Mouse (Mus musculus) erythroblast, embryonic 14.5 days (primary cell): ENCODE measurements around the gene Barhl1. TPM values are rescaled to one million over a fixed set of nuclear protein-coding genes. Genes with fewer than 3 reads are reported as not detected.

Experiments
- H3K27me3 ChIP-seq: 2 replicates; pipeline ENCODE4 v1.6.1; 2012; ENCODE audit warnings: inconsistent platforms; ENCODE audit not compliant: control insufficient read depth
- H3K36me3 ChIP-seq: 2 replicates; pipeline ENCODE4 v1.6.1; 2012; ENCODE audit warnings: mild to moderate bottlenecking, inconsistent platforms; ENCODE audit not compliant: control insufficient read depth
- H3K4me1 ChIP-seq: 2 replicates; pipeline ENCODE4 v1.6.1; 2012; ENCODE audit warnings: inconsistent platforms; ENCODE audit not compliant: control insufficient read depth
- H3K4me3 ChIP-seq: replicated peaks from 2 replicates; pipeline ENCODE3; 2012; ENCODE audit warnings: moderate library complexity, mild to moderate bottlenecking, inconsistent platforms
- H3K9me3 ChIP-seq: 2 replicates; pipeline ENCODE4 v1.6.1; 2012; ENCODE audit warnings: low read length, inconsistent platforms, mixed read lengths; ENCODE audit not compliant: control insufficient read depth
- GATA1 ChIP-seq: IDR thresholded peaks from 2 replicates; pipeline ENCODE4 v1.6.1; 2012; ENCODE audit warnings: low read length, inconsistent platforms, mixed read lengths
- TAL1 ChIP-seq: IDR thresholded peaks from 3 replicates; pipeline ENCODE4 v1.6.1; 2012; ENCODE audit warnings: low read length, inconsistent platforms, mixed read lengths
- polyA plus RNA-seq: library from polyadenylated mRNA; stranded (reverse); fragments of >175 nt; gene quantifications from 2 replicates; pipeline ENCODE4 v1.2.3, GENCODE M21; 2012

Gene Barhl1
- polyA plus RNA-seq, 1 experiment: not detected

- no peak overlapping the region for H3K4me3 ChIP-seq
- peaks cover 5% of the 10 kb centered on the region; the same call in 1 of the 2 replicates for H3K9me3 ChIP-seq
- peaks cover 98% of the 10 kb centered on the region for H3K27me3 ChIP-seq
- H3K4me1 ChIP-seq: no peaks in the 10 kb centered on the region
- TF ChIP-seq GATA1: no peak
- TF ChIP-seq TAL1: no peak
- H3K36me3 ChIP-seq: no peaks in the 10 kb centered on the region
These were observed 1.2 kb downstream of the Barhl1 start for GRCm38 (mm10) chr2:28915104-28915738.

GRCm38 (mm10) chr2:28914121-28914520 lies 2.3 kb downstream of the Barhl1 start:
- Histone ChIP-seq H3K9me3 (peaks cover 5% of the 10 kb centered on the region; the same call in 1 of the 2 replicates), H3K27me3 (peaks cover 100% of the 10 kb centered on the region), H3K4me1 (no peaks in the 10 kb centered on the region), H3K4me3 (no peak overlapping the region), H3K36me3 (no peaks in the 10 kb centered on the region)
- TF ChIP-seq GATA1 (no peak), TAL1 (no peak)

- Histone ChIP-seq H3K9me3 (peaks cover 5% of the 10 kb centered on the region; the same call in 1 of the 2 replicates), H3K4me1 (no peaks in the 10 kb centered on the region), H3K27me3 (peaks cover 100% of the 10 kb centered on the region), H3K36me3 (no peaks in the 10 kb centered on the region), H3K4me3 (no peak overlapping the region)
- TF ChIP-seq TAL1 (no peak), GATA1 (no peak)
These were observed 3.5 kb downstream of the Barhl1 start for GRCm38 (mm10) chr2:28912961-28913360.

- H3K9me3 ChIP-seq: peaks cover 2% of the 10 kb centered on the region; the same call in 1 of the 2 replicates
- no peaks in the 10 kb centered on the region for H3K4me1 ChIP-seq
- H3K4me3 ChIP-seq: no peak overlapping the region
- no peak for TF ChIP-seq GATA1
- TF ChIP-seq TAL1: no peak
- H3K36me3 ChIP-seq: no peaks in the 10 kb centered on the region
- H3K27me3 ChIP-seq: peaks cover 100% of the 10 kb centered on the region
These were observed 4.3 kb downstream of the Barhl1 start for GRCm38 (mm10) chr2:28912039-28912700.

GRCm38 (mm10) chr2:28911331-28912038 lies 5.0 kb downstream of the Barhl1 start:
- no peak for TF ChIP-seq TAL1
- TF ChIP-seq GATA1: no peak
- Histone ChIP-seq H3K9me3 (peaks cover 2% of the 10 kb centered on the region; the same call in 1 of the 2 replicates), H3K4me3 (no peak overlapping the region), H3K4me1 (no peaks in the 10 kb centered on the region), H3K27me3 (peaks cover 100% of the 10 kb centered on the region), H3K36me3 (no peaks in the 10 kb centered on the region)

- Histone ChIP-seq H3K36me3 (no peaks in the 10 kb centered on the region; the same call in 1 of the 2 replicates), H3K4me3 (no peak overlapping the region), H3K4me1 (no peaks in the 10 kb centered on the region), H3K27me3 (peaks cover 94% of the 10 kb centered on the region), H3K9me3 (peaks cover 2% of the 10 kb centered on the region; the same call in 1 of the 2 replicates)
- TF ChIP-seq TAL1 (no peak), GATA1 (no peak)
These were observed 5.6 kb downstream of the Barhl1 start for GRCm38 (mm10) chr2:28910877-28911276.

GRCm38 (mm10) chr2:28909818-28910710 lies 6.4 kb downstream of the Barhl1 start:
- no peak overlapping the region for H3K4me3 ChIP-seq
- peaks cover 5% of the 10 kb centered on the region for H3K36me3 ChIP-seq
- no peaks in the 10 kb centered on the region for H3K4me1 ChIP-seq
- no peaks in the 10 kb centered on the region; the same call in 1 of the 2 replicates for H3K9me3 ChIP-seq
- H3K27me3 ChIP-seq: peaks cover 86% of the 10 kb centered on the region
- TF ChIP-seq GATA1 (no peak), TAL1 (no peak)

- Histone ChIP-seq H3K36me3 (peaks cover 11% of the 10 kb centered on the region), H3K27me3 (peaks cover 78% of the 10 kb centered on the region)
- TF ChIP-seq TAL1 (no peak), GATA1 (no peak)
These were observed 7.2 kb downstream of the Barhl1 start for GRCm38 (mm10) chr2:28909186-28909817.

More at GRCm38 (mm10) chr2:28909186-28909817, 7.2 kb downstream of the Barhl1 start:
- no peaks in the 10 kb centered on the region; the same call in 1 of the 2 replicates for H3K9me3 ChIP-seq
- no peak overlapping the region for H3K4me3 ChIP-seq
- H3K4me1 ChIP-seq: no peaks in the 10 kb centered on the region
